Mouse (Mus musculus): ENCODE data around the gene Babam2.

Babam2 gene

GRCm38 (mm10) chr5:32037546-32037945 is 340.1 kb downstream of the Babam2 start:
- in situ Hi-C loops (cut with MboI, MseI): no loop called here

GRCm38 (mm10) chr5:32038994-32039393 is 341.5 kb downstream of the Babam2 start:
- in situ Hi-C loops (cut with MboI, MseI): no loop called here

DNA sequence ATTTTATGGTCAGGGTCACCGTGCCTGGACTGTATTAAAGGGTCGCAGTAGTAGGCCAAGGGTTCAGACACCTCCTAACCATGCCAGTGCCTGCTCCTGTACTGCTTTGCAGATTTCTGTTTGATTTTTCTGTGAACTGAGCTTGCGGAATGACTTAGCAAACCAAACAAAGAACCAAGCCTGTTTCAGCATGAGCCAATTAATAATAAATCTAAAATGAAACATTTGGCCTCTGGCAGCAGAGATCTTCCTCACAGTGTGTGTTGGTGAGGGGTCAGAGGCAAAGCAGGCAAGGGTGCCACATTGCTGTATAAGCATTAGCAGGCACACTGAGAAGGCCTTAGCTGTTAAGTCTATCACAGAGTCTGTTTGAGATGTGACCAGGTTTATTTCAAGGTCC is 342.0 kb downstream of the Babam2 start:
- in situ Hi-C loops (cut with MboI, MseI): no loop called here

DNA sequence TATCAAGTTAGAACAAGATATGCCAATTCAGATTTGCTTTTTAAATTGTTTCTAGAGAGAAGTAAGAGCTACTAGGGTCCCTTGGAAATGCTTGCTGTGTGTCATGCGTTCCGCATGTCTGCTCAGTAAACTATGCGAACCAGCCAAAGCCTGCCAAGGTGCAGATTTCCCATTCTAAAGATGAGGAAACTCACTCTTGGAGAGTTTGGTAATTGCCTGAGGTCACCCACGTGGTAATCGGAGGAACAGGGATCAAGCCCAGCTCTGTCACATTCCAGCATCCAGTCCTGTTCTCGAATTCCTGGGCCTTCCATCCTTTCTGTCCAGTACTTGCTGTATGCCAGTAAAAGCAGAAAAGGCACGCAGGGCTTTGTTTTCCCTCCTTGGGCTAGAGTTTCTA is 345.7 kb downstream of the Babam2 start:
- in situ Hi-C loops (cut with MboI, MseI): no loop called here

DNA sequence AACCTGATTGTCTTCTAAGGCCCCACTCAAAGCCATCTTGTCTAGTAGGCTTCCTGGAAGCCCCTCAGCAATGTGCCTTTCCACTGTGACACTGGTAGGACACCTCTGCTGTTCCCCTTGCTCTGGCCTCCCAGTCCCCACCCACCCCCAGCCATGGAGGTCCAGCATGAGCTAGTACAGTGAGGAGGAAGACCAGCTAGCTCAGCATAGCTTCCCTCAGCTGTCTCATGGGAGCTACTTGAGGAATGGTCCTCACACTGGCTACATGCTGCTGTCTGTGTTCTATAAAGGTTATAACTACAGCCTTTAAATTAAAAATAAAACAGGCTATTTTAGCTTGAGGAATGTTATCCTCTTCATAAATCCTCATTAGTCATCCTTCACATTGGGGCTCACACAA is 346.5 kb downstream of the Babam2 start:
- in situ Hi-C loops (cut with MboI, MseI): no loop called here

- in situ Hi-C loops (cut with MboI, MseI): no loop called here
Measured at GRCm38 (mm10) chr5:32051899-32052298, 354.4 kb downstream of the Babam2 start.

GRCm38 (mm10) chr5:32052467-32052866 is 355.0 kb downstream of the Babam2 start:
- in situ Hi-C loops (cut with MboI, MseI): no loop called here

- in situ Hi-C loops (cut with MboI, MseI): no loop called here
Measured at GRCm38 (mm10) chr5:32053476-32053875, 356.0 kb downstream of the Babam2 start.

DNA sequence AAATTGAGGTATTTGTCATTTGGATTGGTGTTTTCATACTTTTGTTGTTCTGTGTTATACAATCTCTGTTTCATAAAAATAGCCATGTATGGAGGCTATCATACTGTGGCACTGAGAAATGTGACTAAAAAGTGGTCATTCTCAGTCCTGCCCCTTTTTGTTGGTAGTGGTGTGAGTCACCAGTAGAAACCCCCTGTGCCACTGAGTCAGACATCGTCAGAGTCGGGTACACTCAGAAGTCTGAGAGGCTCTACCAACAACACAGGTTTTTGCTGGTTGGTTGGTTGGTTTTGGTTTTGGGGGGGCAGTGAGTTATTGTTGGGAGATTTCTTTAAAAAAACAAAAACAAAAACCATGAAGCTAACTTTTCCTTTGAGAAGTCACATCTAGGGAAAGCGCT is 358.2 kb downstream of the Babam2 start:
- in situ Hi-C loops (cut with MboI, MseI): no loop called here

GRCm38 (mm10) chr5:32056126-32056525 is 358.6 kb downstream of the Babam2 start:
- in situ Hi-C loops (cut with MboI, MseI): no loop called here

GRCm38 (mm10) chr5:32058481-32059253 is 361.2 kb downstream of the Babam2 start:
- in situ Hi-C loops (cut with MboI, MseI): no loop called here

DNA sequence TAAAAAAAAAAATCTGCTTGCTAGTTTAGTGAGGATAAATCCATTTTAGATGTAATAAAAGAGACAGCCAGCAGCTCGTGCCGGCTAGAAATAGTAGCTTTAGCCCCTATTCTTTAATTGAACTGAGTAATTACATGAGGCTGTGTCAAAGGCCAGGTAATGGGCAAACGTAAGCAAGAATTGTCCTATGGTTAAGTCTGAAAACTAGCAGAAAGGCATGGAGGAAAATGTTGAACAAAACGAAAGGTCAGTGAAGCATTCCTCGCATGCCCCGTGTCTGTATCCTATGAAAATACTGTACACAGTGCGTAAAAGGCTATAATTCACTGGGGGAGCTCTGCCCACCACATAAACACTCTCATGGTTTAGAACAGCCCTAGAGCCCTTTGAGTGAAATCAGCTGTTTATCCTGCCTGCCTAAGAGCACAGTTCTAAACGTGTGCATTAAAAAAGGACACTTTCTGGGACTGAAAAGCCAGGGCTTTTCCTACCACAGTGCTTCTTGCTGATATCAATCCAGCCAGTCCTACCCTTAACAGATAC is 361.8 kb downstream of the Babam2 start:
- in situ Hi-C loops (cut with MboI, MseI): no loop called here

- in situ Hi-C loops (cut with MboI, MseI): no loop called here
Measured at GRCm38 (mm10) chr5:32060485-32060884, 363.0 kb downstream of the Babam2 start.

DNA sequence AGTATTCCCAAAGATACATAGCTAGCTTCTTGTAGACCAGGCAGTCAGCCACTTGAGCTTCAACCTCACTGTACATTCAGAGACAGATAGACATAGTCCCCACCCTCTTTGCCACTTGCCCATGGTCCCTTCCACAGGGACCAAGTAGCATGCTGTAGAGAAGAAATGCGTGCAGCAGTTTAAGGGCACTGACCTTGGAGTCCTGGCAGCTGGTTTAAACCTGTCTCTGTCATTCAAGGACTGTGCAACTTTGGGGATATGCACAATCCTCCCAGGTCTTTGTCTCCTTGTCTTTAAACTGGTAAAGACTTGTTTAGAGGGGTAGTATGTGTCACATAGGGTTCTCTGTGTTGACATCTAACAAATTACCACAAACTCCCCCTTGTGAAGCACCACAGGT is 364.4 kb downstream of the Babam2 start:
- in situ Hi-C loops (cut with MboI, MseI): no loop called here

DNA sequence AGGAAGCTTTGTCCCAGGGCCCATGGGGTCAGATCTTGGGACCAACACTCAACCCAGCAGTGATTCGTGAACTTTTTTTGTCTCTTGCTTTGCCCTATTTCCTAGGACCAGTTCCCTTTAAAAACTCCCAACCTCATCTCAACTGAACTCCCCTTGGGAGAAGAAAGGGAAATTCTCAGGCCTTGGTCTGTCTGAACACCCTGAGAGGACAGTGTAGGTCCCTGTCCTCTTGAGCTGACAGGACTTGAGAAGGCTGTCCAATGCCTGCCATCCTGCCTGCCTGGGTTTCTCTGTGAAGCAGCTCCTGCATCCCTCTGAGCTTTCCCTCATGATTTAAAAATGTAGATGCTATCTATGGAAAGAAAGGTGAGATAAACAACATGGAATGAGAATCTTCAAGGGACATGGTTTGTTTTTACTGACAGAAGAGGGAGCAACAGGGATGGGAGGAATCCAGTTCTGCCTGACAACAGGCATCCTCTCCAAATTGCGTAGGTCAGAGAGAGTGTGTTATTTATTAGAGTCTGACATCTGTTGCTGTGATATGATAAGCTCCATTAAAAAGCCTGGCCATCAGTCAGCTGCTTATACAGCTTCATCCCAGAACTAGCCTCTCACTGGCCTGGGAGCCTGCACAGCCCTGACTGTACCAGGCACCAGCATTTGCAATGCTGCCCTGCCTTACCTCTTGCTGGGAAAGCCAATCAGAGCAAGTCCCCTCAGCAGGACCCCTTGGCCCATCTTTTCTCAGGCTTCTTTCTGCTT is 367.0 kb downstream of the Babam2 start:
- in situ Hi-C loops (cut with MboI, MseI): no loop called here

GRCm38 (mm10) chr5:32066015-32066734 is 368.7 kb downstream of the Babam2 start:
- in situ Hi-C loops (cut with MboI, MseI): no loop called here

DNA sequence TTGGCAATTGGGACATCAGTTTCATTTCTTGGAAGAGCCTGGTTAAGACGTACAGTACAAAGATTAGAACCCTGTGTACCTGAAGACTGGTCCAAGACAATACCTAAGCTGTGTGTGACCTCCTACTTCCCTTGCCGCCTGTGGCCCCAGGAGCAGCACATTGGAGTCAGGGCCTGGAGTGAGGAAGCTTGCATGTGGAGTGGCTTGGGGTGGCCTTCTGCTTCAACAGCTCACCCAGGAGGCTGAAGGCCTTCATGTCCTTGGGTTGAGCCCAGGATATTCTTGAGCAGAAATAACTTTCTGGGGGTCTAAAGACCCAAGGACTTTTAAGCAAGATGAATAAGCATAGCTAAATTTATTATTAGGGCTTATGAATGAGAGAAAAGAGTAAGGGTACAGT is 369.4 kb downstream of the Babam2 start:
- in situ Hi-C loops (cut with MboI, MseI): no loop called here

- in situ Hi-C loops (cut with MboI, MseI): no loop called here
Measured at GRCm38 (mm10) chr5:32068616-32069015, 371.1 kb downstream of the Babam2 start.

DNA sequence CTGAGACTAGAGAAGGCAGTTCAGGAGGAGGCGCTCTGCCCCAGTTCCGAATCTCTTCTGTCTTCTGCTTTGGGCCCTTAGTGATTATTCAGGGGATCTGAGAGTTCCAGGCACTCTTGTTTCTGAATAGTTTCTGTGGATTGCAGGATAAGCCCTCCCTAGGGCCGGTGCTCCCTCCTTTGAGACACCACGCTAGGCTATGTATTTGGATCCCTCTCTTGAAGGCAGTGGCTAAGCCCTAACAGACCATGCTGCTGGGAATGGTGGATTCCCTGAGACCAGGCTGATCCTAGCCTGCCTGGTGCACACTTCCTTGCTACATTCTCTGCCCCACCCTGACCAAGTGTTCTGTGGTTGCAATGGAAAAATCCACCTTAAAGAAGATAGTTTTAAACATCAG is 371.6 kb downstream of the Babam2 start:
- in situ Hi-C loops (cut with MboI, MseI): no loop called here

DNA sequence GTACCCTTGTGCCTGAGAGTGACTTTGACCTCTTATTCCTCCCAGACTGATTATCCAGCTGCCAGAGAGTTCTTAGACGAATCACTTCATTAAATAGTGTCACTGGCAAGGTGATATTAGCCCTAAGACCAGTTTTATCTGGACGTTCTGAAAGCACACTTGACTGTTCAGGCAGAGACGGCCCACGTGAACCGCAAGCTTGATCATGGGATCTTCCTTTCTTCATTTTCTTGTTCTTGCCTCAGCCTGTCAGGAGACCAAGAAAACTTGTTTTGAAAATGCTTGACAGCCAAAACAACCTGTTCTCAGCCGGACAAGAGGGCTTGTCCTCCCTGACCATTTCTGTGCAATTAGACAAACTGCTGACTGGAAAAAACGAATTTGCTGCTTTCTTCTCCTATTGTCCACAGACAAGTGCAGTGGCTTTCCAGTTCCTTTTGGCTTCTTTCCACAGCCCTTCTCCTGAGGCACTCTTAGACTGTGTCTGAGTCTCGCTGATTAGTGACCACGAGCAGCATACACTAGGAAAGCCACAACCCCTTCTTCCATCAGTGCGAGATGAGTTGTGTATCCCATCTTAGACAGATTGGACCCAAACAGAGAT is 372.2 kb downstream of the Babam2 start:
- in situ Hi-C loops (cut with MboI, MseI): loop anchor here (10.0 kb wide), 1 partner anchor 1035 kb away; the partner anchor contains the start of gene Slc5a1

DNA sequence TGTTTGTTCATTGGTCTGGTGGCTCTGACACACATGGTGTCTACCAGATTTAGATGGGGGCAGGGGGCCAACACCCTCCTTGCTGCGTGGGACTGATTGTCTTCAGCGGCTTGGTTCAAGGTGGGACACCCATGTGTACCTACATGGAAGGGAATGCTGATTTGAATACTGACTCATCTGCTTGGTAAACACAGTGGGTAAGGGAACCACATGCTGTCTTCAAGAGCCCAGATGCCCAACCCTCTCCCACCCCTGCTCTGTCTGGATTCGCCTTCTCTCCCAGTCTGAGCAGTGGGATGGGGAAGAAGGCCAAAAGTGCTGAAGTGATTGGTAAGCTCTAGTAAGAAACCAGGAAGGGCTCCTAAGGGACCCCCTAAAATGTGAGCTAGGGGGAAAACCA is 373.3 kb downstream of the Babam2 start:
- in situ Hi-C loops (cut with MboI, MseI): loop anchor here (10.0 kb wide), 1 partner anchor 1034 kb away; the partner anchor contains the start of gene Slc5a1

Data from T-helper 1 cell (primary cell).